Mouse (Mus musculus): Measurements from ENCODE around the gene Hoxa11.

The Hoxa11 gene

DNA sequence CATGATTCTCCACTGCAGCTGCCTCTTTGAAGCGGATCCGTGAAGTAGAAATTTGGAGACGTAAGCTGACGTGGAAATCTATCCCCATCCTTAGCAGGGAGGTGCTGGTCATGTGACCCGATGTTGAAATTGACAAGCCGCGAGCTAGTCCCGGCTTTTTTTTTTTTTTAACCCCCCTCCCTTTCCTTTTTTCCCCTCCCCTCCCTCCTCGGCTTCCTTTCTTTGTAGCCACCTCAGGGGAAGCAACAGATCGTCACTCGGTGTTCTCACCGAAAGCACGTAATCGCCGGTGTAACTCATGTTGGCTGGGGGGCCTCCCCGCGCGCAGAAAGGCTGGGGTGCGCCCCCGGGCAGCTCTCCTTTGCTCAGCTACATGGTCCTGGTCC lies at the start of gene Hoxa11:
Gene Hoxa11 (minus strand): TSS at position 54 of the 386 bp plus-strand sequence.
- DNase-seq (ENCODE audit: low spot score in 2 of 2), result no peak

DNA sequence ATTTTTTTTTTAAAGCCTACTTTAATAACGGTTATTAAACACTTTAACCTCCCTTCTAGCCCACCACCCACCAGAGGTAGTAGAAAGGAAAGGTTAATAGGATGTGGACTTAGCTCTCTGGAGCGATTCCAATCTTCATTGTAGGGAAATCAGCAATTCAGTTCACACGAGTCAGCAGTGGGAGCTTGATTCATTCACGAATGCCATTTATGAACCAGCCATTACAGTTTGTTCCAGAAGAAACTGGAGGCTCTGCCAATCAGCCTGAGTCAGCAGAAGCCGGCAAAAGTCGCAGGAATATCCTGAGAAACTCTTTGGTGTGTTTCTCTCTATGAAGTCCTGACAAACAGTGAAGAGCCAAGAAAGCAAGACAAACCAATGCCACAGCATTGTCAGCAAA lies 49.0 kb upstream of the Hoxa11 start:
- DNase-seq (ENCODE audit: low spot score in 2 of 2), result no peak

DNA sequence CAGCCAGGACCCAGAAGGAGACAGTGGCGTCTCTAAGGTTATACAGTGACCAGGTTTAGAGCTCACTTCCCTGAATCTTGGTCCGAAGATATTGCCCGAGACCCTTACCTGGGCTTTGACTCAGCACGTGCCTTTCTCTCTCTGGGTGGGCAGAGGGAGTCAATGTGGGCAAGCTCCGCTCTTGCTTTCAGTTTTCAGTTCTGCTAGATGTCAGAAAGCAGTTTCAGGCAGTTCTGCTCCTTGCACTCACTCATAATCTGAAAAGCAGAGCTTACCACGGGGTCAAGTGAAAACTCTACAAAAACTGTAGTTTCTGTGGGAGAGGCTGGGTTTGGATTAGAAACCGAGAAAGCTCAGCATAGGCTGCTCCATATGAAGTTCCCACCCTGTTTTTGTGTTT lies 46.7 kb upstream of the Hoxa11 start:
- no peak for DNase-seq (ENCODE audit: low spot score in 2 of 2)

DNA sequence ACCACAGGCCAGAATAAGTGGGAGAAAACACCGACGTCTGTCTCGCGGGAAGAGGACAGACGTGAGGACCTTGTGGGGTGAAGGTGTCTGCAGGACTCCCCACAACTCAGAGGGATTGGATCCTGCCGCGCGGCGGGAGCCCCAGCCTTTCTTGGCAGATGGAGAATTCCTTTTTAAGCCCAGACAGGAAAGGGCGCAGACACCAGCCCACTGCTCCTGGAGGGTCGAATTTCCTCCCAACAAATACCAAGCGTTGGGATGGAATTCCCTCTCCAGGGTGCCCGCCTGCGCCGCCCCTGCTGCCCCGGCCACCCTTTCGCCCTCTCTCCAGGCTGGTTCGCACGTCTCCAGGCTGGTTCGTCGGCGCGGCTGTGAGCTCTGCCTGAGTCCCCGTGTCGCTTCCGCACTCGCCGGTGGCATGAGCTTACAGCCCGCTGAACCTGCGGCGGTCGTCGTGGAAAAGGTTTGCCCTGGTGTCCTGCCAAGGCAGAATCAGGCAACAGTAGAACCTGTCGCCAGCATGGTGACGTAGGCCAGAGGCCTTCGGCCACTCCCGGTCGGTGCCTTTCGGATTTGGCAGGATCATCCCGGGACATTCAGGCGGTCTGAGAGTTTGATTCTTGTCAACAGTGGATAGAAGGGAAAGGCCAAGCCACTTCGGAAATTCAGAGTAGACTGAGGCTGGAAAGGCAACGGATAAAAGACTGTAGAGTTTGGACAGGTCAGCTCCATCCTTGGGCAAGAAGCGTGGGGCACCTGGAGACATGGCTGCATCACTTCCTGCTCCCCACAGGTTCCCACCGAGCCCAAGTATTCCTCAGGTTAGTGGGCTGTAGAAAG lies 45.6 kb upstream of the Hoxa11 start:
- DNase-seq (ENCODE audit: low spot score in 2 of 2), result no peak

DNA sequence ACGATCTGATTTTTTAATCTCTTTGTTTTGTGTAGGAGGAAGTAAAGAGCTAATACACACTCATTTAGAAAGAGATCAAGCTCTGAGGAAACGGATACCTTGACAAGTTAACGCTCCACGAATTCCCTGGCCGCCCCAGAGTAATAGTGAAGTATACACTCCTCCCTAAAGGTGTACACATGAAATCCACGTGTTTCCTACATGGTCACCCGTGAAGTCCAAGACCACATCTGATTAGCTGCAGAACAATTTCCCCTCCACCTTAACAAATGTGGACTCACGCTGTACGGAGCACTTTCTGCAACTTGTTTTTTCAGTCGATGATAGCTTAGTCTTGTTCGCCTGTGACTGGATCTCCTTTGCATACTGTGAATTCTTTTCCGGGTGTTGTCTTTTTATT lies 44.6 kb upstream of the Hoxa11 start:
- DNase-seq (ENCODE audit: low spot score in 2 of 2), result no peak

DNA sequence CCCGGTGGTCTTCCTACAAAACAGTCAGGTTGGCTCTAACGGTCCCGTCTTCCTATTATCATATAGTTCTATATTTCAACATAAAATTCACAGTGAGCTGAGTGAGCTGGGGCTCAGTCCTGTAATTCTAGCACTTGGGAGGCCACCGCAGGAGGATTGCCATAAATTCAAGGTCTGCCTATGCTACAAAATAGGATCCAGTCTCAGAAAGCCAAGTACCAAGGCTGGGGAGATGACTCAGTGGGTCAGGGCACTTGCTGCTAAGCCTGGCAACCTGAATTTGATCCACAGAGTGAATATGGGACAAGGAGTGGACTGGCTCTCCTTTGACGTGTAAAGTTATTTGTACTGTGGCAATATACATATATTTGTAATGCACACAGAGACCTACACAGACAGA lies 38.3 kb upstream of the Hoxa11 start:
- DNase-seq (ENCODE audit: low spot score in 2 of 2), result no peak

DNA sequence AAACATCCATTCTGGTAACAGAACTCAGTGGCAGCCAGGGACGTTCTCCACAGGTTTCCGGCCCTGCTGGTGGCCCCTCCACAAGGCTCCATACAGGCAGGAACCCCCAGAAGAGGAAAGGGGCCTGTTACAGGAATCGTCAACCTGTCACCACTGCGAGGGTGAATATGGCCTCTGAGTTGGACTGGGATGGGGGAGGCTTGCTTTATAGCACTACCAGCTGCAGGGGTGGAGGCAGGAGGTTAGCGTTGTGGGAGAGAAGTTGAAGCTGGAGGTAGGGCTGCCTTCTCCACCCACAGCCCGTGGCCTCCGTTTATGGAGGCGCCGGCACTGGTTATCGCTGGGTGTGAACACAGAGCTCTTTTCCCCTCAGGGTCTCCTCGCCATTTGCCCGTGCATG lies 35.5 kb upstream of the Hoxa11 start:
- no peak for DNase-seq (ENCODE audit: low spot score in 2 of 2)

DNA sequence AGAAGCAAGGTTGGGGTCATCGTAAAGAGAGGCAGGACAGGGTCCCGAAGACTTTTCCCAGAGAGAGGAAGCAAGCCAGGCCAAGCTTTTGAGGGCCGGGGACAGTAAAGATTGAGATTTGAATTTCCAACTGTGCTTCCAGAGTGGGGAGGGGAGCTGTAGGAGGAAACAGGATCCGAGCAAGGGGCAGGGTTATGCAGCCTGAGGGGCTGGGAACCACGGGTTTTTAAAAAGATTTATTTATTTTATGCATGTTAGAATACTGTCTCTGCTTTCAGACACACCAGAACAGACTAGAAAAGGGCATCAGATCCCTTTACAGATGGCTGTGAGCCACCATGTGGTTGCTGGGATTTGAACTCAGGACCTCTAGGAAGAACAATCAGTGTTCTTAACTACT lies 31.3 kb upstream of the Hoxa11 start:
- DNase-seq (ENCODE audit: low spot score in 2 of 2), result no peak

DNA sequence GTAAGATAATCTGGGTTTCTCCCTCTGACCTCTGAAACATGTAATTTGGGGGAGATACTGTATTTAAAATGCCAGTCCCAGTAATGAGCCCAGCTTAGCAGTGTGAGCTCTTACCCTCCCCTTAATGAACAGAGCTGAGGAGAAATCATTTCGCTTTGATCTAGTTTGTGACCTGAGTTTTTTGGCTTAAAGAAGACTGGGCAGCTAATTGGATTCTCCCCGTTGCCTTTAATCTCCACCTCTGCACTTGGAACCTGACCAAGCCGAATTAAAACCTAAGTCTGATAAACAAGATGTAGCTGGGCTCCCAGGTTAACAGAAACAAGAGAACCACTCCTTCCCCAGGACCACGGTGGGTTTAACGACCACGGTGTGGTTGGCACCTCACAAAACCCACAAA lies 30.8 kb upstream of the Hoxa11 start:
- no peak for DNase-seq (ENCODE audit: low spot score in 2 of 2)

DNA sequence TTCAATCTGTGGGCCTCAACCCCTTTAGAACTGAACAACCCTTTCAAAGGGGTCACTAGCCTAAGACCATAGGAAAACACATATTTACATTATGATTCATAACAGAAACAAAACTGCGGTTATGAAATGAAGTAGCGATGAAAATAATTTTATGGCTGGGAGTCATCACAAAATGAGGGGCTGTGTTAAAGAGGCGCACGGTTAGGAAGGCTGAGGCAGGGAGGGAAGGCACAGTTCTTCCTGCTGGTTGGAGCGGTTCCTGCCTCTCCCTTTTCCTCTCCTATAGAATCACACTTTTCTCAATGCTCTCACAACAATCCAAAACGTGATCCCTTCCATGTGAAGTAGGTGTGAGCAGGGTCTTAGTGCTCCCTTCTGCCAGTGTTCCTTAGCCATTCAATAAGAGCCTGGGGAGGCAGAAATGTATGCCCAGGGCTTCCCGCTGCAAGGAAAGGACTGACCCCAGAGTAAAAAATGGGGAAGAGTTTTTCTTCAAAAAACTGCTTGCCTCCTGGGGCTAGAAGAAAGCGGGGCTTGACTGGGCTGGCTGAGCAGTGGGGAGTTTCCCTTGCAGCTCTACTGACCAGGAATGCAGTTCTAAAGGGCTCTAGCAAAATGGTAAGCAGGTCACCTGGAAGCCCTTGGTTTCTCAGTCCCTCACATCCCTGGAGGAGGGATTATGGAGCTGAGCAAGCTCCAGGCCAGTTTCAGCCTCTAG lies 30.1 kb upstream of the Hoxa11 start:
- DNase-seq (ENCODE audit: low spot score in 2 of 2), result no peak

DNA sequence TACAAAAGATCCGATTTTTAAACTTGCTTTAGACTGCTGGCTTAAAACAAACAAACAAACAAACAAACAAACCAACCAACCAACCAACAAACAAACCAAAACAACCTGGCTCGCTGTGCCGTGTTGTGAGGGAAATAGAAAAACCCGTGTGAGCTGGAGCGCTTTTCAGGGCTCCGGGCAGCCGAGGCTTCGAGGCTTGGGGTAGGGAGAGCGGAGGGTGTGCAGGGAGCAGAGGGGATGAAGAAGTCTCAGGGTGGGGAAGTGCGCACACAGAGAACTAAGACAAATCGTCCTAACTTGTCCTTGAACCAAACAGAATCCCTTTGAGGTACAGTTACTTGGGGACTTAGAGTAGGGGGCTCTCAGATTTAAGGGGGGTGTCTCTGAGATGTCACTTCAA lies 29.0 kb upstream of the Hoxa11 start:
- DNase-seq (ENCODE audit: low spot score in 2 of 2), result no peak

DNA sequence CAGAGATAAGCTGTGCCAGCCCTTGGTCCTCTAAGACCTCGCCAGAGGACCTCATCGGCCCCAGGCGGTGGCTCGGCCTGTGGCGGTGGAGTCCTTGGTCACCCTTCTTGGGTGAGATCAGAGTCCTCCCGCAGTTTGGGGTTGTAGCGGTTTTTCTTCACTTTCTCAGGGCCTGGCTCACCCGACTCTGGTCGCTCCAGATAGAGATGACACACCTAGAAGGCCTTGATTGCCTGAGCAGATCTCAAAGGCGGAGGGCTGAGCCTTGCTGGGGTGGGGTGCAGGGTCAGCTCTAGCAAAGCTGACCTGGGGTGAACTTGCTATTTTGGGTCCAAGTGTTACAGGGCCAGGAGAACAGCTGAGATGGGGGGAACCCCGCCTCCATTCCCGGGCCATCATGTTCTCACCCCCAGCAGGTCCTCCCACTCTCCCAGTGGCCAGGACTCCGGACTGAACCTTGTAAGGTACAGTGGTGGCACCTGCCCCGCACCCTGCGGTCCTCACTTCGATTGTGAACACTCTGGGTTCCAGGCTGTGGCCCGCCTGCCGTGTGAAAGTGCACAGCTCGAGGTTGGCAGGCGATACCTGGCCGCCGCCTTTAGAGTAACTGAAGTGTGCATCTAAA lies 28.2 kb upstream of the Hoxa11 start:
- DNase-seq (ENCODE audit: low spot score in 2 of 2), result no peak

DNA sequence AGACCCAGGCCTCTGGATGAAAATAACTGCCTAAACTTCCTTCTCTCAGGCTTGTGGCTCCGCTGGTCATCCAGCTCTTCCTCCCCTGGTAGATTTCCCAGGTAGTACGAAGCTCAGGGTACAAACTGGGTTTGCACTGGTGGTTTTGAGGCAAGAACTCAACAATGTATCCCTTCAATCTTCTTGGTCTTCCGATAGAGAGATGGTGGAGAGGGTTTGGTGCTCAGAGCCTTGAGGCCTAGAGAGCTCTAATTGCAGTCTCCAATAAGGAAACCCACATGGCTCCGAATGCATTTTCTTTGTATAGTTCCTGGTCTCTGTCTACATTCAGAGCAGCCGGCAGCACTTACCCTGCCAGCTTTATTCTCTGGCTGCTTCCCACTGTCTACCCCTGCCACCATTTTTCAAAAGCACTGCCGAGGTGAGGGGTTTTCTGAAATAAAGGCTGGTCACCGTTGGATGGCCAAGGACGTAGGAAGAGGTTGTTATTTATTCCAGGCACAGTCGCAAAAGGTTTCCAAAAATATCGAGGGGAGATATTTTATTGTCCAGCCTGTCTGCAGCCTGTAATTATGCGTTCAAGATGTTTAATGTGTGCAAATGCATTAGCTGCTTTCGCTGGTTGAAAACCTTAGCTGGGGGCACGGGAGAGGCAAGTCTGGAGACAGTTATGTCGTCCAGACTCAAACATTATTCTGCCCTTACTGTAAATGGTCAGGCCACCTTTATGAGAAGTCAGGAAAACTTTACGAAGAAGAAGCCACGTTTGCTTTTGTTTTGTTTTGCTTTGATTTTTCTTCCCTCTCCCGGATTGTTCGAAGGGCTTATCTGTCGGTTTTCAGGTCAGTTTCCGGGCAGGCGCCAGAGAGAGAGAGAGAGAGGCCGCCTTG lies 27.4 kb upstream of the Hoxa11 start:
- no peak for DNase-seq (ENCODE audit: low spot score in 2 of 2)

DNA sequence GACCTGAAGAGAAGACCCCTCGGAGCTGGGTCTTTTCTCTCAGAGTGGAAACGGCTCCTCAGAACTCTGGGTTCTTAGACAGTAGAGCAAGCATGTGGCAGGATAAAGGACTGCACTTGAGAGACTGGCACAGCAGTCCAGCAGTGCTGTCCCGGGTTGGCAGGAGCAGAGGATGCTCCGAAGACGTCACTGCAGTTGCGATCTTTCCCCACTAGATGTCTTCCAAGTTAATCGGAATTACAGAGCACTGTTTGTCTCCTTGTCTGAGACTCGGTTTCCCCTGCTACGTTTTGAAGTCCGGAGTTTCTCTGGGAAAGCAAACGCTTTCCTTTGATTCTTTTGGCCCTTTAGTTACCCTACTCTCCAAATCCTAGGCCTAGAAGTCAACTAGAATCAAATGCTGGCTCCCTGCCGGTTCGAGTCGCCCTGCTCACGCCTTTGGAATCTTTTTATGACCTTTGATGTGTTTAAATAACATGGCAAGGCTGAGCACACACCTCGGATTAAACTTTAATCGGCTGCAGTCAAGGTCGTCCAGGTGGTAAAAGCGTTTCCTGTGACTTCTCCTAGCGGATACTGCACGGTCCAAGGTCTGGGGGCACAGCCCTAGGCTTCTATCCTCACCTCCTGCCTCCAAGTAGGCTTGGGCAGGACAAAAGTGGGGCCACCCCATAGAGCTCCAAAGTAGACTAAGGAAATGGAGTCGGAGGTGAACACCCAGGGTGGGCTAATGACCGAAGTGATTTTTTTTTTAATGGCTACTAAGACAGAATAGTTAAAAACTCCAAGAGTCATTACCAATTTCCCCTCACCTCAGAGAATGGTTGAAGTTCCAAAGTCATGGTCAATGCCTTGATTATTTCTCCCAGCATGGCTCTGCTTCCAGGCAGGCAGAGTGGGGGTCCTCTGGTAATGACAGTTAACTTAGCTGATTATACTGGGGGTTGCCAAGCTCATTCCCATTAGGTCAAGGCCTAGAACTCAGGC lies 25.2 kb upstream of the Hoxa11 start:
- peak in 1 of 2 experiments; percentile 72 for DNase-seq (ENCODE audit: low spot score in 2 of 2)

DNA sequence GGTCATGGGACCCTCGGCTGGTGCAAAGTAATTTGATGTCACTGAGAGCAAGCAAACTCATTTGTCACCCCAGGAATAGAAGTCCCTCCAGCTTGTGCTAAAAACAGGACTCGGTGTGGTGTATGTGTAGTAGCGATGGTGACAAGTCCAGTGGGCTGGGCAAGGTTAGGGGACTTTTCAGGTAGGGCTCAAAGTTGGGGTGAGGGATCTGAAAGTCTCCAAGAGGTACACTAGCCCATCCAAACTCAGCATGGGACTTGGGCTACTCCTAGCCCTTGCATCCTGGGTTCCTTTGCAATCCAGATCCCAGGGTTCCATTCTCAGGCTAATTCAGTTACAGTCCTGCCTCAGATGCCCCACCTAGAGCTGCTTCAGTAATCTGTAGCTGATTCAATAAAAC lies 23.1 kb upstream of the Hoxa11 start:
- DNase-seq (ENCODE audit: low spot score in 2 of 2), result no peak

DNA sequence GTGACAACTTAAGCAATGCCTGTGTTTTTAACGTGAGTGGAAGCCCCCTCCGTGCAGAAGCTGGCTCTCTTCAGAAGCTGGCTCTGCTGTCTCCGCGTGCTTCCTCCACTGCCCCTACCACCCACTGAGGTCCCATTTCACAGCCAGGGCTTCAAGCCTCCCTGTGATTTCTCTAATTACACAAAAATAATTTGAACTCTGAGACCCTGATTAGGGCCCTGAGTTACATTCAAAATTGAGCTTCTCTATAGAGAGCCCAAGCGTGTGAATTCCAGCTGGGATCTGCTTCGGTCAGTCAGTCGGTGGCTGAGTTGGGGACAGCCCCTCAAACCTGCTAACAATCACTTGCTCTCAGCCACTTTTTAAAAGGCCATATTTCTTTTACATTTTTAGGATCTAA lies 22.7 kb upstream of the Hoxa11 start:
- no peak for DNase-seq (ENCODE audit: low spot score in 2 of 2)

DNA sequence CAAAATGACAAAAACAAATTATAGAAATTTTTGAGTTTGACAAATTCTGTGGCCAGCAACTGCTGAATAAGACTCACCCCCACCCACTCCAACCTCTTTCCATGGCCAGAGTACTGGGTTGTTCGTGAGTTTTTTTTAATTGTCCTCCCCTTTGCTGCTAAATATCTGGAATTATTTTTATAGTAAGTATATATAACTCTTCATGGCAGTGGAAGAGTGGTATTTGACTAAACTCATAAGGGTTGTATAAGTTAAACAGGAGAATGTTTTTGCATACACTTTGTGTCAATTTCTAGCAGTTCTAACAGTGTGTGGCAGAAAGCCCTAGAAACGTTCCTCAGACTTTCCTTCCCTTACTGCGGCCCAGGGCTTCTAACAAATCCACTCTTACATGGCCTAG lies 22.1 kb upstream of the Hoxa11 start:
- DNase-seq (ENCODE audit: low spot score in 2 of 2), result no peak

DNA sequence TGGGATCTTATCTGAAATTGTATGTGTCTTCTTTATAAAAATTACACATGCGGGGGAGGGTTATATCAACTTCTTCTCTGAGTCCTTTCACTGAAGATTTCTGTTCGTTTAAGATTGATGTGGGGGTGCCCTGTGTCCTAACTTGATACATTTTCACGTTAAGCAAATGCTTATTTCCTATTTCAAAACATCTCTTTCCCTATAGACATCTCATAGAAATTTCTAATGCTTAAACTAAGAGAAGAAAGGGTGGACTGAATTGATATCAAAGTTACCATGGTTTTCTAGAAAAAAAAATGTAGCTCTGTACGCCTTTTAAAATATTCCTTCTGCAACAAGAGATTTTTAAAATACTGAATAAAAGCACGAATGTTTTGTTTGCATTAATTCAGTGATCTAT lies 21.6 kb upstream of the Hoxa11 start:
- DNase-seq (ENCODE audit: low spot score in 2 of 2), result no peak

DNA sequence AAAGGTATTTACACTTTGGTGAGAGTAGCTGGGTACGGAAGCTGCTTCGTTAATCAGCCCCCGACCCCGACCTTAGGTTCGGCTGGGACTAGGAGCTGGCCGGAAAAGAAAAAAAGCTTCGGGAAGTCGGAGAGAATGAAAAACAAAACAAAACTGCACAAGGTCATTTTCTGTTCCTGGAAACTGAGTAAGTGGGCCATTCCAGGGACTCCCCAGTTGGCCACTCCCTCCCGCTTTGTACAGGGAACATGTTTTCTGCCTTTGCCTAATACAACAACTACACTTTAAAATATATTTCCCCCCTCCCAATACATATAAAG lies 21.0 kb upstream of the Hoxa11 start:
- no peak for DNase-seq (ENCODE audit: low spot score in 2 of 2)

DNA sequence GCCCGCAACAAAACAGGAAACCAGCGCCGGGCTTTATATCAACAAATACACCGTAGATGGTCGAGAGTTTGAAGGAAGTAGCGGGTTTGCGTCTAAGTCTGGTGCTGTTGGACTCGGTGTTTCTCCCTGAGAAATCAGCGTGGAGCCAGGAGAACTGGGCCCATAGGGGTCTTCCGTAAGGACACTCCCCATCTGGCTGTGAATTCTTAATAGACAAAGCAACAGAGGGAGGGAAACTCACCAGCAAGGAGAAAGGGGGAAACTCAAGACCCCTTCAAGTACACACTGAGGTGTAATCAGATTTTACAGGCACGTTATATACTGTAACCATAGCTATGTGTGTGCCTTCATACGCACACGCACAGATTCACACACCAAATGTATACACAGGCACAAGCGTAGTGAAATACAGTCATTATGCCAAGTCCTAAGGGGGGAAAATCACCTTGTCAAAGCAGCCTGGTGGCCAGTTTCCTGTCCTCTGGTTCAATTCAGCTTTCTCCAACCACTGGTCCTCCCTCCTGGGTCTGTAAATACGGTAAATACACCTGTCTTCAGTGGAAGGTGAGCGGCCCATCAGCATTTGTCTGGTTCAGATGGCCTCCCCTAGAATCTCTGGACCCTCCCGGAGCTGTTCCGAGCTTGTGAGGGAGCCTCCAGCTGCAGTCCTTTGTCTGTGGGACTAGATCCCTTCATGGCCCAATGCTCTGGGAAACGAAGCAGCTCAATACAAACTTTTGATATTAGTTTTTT lies 20.5 kb upstream of the Hoxa11 start:
- no peak for DNase-seq (ENCODE audit: low spot score in 2 of 2)
